Mouse (Mus musculus): ENCODE measurements around the gene Ggps1.
"Not testable (repeated sequence)": the region's sequence is repeated elsewhere in the genome, so short reads cannot be mapped to it uniquely, and the experiment has no call there.

The Ggps1 gene

GRCm38 (mm10) chr13:14039292-14039965 lies 23.9 kb downstream of the Ggps1 start, which contains the start of gene Tbce:
Gene Tbce, minus strand, starts transcription at chr13:14039638.
- in situ Hi-C loops (cut with MboI, MseI), result loop anchor here (25.0 kb wide), 1 partner anchor 573 kb away; the partner anchor contains the start of genes Mrpl32 and Psma2

- in situ Hi-C loops (cut with MboI, MseI), result loop anchor here (25.0 kb wide), 1 partner anchor 573 kb away; the partner anchor contains the start of genes Mrpl32 and Psma2
Observed at GRCm38 (mm10) chr13:14038911-14039291, 24.4 kb downstream of the Ggps1 start.

- in situ Hi-C loops (cut with MboI, MseI), result loop anchor here (25.0 kb wide), 1 partner anchor 576 kb away; the partner anchor contains the start of genes Mrpl32 and Psma2
Observed at GRCm38 (mm10) chr13:14035875-14036630, 27.2 kb downstream of the Ggps1 start.

- in situ Hi-C loops (cut with MboI, MseI), result loop anchor here (25.0 kb wide), 1 partner anchor 577 kb away; the partner anchor contains the start of genes Mrpl32 and Psma2
Observed at GRCm38 (mm10) chr13:14035352-14035751, 27.9 kb downstream of the Ggps1 start.

- in situ Hi-C loops (cut with MboI, MseI), result loop anchor here (25.0 kb wide), 1 partner anchor 578 kb away; the partner anchor contains the start of genes Mrpl32 and Psma2
Observed at GRCm38 (mm10) chr13:14034073-14034348, 29.3 kb downstream of the Ggps1 start.

- in situ Hi-C loops (cut with MboI, MseI), result loop anchor here (25.0 kb wide), 1 partner anchor 579 kb away; the partner anchor contains the start of genes Mrpl32 and Psma2
Observed at GRCm38 (mm10) chr13:14033309-14034072, 29.8 kb downstream of the Ggps1 start.

- in situ Hi-C loops (cut with MboI, MseI), result loop anchor here (25.0 kb wide), 1 partner anchor 586 kb away; the partner anchor contains the start of genes Mrpl32 and Psma2
Observed at GRCm38 (mm10) chr13:14026154-14026820, 37.0 kb downstream of the Ggps1 start.

- in situ Hi-C loops (cut with MboI, MseI), result loop anchor here (25.0 kb wide), 1 partner anchor 587 kb away; the partner anchor contains the start of genes Mrpl32 and Psma2
Observed at GRCm38 (mm10) chr13:14025554-14025953, 37.7 kb downstream of the Ggps1 start.

GRCm38 (mm10) chr13:14021417-14021816 lies 41.9 kb downstream of the Ggps1 start:
- in situ Hi-C loops (cut with MboI, MseI), result not testable (repeated sequence)

- in situ Hi-C loops (cut with MboI, MseI), result no loop called here
Observed at GRCm38 (mm10) chr13:14018852-14019251, 44.4 kb downstream of the Ggps1 start.

GRCm38 (mm10) chr13:14018283-14018682 lies 45.0 kb downstream of the Ggps1 start:
- in situ Hi-C loops (cut with MboI, MseI), result no loop called here

GRCm38 (mm10) chr13:14015609-14016008 lies 47.7 kb downstream of the Ggps1 start:
- in situ Hi-C loops (cut with MboI, MseI), result no loop called here

- in situ Hi-C loops (cut with MboI, MseI), result no loop called here
Observed at GRCm38 (mm10) chr13:14014540-14014939, 48.7 kb downstream of the Ggps1 start.

GRCm38 (mm10) chr13:14014001-14014400 lies 49.3 kb downstream of the Ggps1 start:
- in situ Hi-C loops (cut with MboI, MseI), result no loop called here

- in situ Hi-C loops (cut with MboI, MseI), result no loop called here
Observed at GRCm38 (mm10) chr13:14011454-14011995, 51.8 kb downstream of the Ggps1 start.

GRCm38 (mm10) chr13:14006056-14006455 lies 57.2 kb downstream of the Ggps1 start:
- in situ Hi-C loops (cut with MboI, MseI), result no loop called here

GRCm38 (mm10) chr13:14004999-14005398 lies 58.3 kb downstream of the Ggps1 start:
- in situ Hi-C loops (cut with MboI, MseI), result no loop called here

- in situ Hi-C loops (cut with MboI, MseI), result no loop called here
Observed at GRCm38 (mm10) chr13:14004086-14004485, 59.2 kb downstream of the Ggps1 start.

- in situ Hi-C loops (cut with MboI, MseI), result no loop called here
Observed at GRCm38 (mm10) chr13:14002706-14003105, 60.6 kb downstream of the Ggps1 start.
